Mouse (Mus musculus) liver, adult 2 months (tissue): Measurements from ENCODE around the gene Dusp2.

Experiments
- CTCF ChIP-seq: fragments of 200-500 bp; IDR thresholded peaks from 2 replicates; pipeline ENCODE4 v1.5.1; 2011; ENCODE audit warnings: low read depth, low read length, control low read depth
- POLR2A ChIP-seq: fragments of 200-500 bp; IDR thresholded peaks from 2 replicates; pipeline ENCODE4 v1.6.1; 2011; ENCODE audit warnings: low read length, control low read depth; ENCODE audit not compliant: insufficient read depth; ENCODE audit errors: extremely low read depth

GRCm38 (mm10) chr2:127298056-127298455, 37.9 kb upstream of the Dusp2 start:
- TF ChIP-seq POLR2A: no peak
- TF ChIP-seq CTCF: no peak
